Mouse (Mus musculus): ENCODE results near the gene Dok7. TPM values are rescaled to one million over a fixed set of nuclear protein-coding genes. Genes with fewer than 3 reads are reported as not detected.

Gene Dok7
- total RNA-seq, 2 experiments from 2014 or later: not detected

DNA sequence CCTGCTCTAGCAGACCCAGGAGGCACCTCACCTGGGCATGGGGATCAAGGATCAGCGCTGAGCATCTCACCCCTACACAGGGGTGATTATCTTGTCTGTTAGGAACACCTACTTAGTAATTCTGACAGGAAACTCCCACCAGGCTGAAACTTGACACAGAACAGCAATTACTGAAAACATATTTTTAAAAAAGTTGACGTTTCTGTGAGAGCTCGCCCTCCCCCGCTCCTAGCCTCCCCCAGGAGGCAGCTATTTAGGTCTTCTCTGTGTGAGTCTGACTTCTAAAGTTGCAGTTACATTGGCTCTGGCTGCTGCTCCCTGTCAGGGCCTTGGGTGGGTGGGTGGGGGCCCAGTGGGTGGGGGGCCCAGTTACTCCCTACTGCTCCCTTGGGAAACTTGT lies 55.9 kb downstream of the Dok7 start:
- no peak for ATAC-seq (ENCODE audit: poor library complexity, severe bottlenecking)

DNA sequence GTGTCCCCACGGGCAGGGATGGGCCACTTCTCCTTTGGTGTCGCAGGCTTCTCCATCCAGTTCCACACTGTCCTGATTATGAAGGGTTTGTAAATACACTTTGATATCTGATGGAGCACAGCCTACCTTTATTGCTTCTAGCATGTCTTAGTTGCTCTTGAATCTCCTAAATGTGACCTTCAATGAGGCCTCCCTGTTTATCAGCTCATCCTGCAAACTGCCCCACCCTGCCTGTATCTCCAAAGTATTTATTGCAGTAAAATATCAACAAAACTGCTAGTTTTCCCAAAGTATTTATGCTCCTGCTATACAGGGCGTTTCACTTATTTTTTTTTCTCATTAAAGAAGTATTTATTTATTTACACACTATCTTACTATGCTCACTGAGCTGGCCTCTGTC lies 59.4 kb downstream of the Dok7 start:
- ATAC-seq (ENCODE audit: poor library complexity, severe bottlenecking): no peak

DNA sequence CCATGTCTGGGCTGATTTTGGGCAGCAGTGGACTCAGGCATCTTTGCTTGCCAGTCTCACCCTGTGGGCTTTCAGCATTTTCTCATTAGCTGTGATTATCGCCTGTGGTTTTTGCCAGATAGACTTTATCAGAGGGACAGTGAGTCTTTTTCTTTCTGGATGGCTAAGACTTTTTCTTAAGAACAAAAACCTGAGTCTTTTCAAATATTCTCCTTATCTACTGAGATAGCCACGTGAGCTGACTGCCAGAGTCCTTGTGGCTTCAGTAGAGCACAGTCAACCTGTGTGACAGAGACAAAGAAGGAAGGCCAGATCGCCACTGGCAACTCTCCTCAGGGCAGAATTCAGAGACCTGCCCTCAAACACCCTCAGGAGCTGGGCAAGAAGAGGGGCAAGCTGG lies 61.1 kb downstream of the Dok7 start:
- no peak for ATAC-seq (ENCODE audit: poor library complexity, severe bottlenecking)

DNA sequence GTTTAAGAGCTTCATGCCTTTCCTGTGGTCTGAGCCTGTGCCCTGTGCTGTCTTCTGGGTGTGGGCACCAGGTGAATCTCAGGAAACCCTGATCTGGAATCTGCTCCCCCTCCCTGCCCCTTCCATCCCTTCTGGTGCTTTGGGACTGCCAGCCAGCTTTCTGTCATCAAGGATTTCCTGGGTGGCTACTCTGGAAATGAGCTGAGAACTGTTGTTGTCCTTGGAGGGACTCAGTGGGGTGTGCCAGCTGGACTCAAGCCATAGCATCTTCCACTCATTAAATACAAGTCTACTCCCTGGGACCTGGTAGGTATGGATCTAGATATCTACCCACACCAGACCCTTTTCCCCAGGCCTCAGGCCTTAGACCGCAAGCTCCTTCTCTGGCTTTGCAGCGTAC lies 61.9 kb downstream of the Dok7 start:
- ATAC-seq (ENCODE audit: poor library complexity, severe bottlenecking): no peak

DNA sequence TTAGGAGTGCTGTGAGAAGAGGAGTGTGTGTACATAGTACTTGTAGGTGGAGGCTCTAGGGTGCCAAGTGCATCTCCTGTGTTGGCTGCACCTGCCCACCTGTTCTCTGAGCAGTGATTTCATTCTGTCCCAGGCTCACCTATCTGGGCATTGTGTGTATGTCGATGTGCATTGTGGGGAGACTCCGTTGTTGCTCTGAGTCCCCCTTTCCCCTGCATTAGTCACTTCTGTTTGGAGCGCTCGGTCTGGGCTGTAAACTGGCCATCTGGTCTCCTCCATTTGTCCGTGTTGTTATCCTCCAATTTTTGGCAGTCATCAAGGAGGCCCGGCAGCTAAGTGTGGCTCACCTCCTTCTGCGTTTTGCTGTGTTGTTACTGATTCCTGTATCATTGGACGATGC lies 63.5 kb downstream of the Dok7 start:
- ATAC-seq (ENCODE audit: poor library complexity, severe bottlenecking): no peak

DNA sequence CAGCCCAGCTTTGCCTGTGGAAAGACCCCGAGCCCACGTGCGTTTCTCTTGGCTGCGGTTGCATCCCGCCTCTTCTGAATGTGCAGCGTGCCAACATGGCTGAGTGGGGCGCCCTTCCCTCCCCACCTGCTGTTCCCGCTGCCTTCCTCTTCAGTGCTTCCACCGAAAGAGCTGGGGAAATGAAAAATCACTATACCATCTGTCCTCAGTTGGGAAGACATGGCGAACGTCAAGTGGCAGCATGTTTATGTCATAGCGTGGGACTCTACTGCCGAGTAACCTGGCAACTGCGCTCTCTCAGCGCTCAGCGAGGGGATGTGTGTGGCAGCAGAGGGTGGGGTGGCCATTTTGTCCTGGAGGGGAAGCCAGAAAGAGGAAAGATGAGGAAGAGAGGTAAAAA lies 72.6 kb downstream of the Dok7 start:
- ATAC-seq (ENCODE audit: poor library complexity, severe bottlenecking): no peak

GRCm38 (mm10) chr5:35129767-35130191 lies 73.2 kb downstream of the Dok7 start:
- no peak for ATAC-seq (ENCODE audit: poor library complexity, severe bottlenecking)

DNA sequence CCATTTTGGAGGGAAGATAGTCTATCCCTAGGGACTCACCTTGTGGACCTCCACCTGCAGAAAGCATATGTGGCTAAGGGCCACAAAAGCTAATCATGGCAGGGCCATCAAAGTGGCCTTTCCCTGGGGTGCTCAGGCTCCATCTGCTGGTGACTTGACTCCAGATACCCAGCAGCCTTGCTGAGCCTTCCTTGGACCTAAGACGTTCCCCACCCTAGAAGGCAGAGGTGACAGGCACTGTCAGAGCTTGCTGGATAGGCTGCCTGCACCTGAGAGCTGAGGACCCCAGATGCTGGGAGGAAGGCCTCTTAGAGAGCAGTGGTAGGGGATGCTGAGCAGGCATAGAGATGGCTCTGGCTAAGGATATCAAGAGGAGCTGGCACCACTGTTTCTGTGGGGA lies 74.7 kb downstream of the Dok7 start:
- ATAC-seq (ENCODE audit: poor library complexity, severe bottlenecking): no peak

GRCm38 (mm10) chr5:35131773-35132172 lies 75.2 kb downstream of the Dok7 start:
- peak; percentile 69 for ATAC-seq (ENCODE audit: poor library complexity, severe bottlenecking)

DNA sequence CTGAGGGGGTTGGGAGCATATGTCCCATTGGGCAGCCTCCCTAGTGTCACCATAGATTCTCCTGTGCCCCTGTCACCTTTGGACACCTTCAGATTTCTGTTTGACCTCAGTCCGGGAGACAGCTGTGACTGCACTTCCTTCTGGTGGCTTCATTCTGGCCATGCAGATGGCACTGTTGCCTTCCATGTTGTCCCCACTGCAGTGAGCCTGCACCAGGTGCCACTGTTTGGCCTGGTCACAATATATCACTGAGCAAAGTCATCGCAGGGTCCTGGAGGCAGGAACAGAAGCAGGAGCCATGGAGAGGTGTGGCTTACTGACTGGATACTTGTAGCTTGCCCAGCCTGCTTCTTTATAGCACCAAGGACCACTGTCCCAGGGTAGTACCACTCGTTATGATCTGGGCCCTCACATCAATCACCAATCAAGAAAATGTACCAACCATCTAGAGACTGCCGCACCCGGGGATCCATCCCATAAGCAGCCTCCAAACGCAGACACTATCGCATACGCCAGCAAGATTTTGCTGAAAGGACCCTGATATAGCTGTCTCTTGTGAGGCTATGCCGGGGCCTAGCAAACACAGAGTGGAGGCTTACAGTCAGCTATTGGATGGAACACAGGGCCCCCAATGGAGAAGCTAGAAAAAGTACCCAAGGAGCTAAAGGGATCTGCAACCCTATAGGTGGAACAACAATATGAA lies 75.9 kb downstream of the Dok7 start:
- no peak for ATAC-seq (ENCODE audit: poor library complexity, severe bottlenecking)

DNA sequence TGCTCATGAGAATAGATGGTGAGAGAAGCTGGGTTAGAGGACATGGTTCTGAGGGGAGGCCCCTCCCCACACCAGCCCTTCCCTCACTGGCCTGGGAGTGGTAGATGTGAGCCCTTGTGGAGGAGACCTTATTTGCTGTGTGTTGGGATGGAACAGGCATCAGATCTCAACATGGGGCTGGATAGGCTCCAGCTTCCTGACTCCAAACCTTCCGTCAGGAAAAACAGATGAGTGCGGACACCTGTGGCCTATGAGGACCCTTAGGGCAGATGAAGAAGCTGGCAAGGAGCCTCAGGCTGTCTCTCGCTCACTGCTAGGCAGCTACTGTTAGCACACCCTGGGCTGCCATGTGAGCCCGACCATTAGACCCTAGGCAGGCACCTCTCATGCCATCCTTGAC lies 76.9 kb downstream of the Dok7 start:
- ATAC-seq (ENCODE audit: poor library complexity, severe bottlenecking): no peak

GRCm38 (mm10) chr5:35134286-35134685 lies 77.7 kb downstream of the Dok7 start:
- ATAC-seq (ENCODE audit: poor library complexity, severe bottlenecking): no peak

- no peak for ATAC-seq (ENCODE audit: poor library complexity, severe bottlenecking)
Measured at GRCm38 (mm10) chr5:35135903-35136302, 79.3 kb downstream of the Dok7 start.

Other genes starting within 250 kb of the Dok7 start
- 0.80 and 1.2 TPM in 2 replicates for gene Msantd1, start 148.8 kb upstream of the Dok7 start, total RNA-seq (2015)
- gene Msantd1, start 148.8 kb upstream of the Dok7 start, total RNA-seq (2017): 0.44 TPM in 1 of 2 replicates, not detected in the other
- 5.7 and 8.5 TPM in 2 replicates for gene Rgs12, start 107.3 kb upstream of the Dok7 start, total RNA-seq (2015)
- gene Rgs12, start 107.3 kb upstream of the Dok7 start, total RNA-seq (2017): 6.2 and 7.1 TPM in 2 replicates
- not detected in 2 replicates for gene Hgfac, start 15.3 kb upstream of the Dok7 start, total RNA-seq (2015)
- gene Hgfac, start 15.3 kb upstream of the Dok7 start, total RNA-seq (2017): 0.44 TPM in 1 of 2 replicates, not detected in the other
- gene Lrpap1, start 49.0 kb downstream of the Dok7 start, total RNA-seq (2015): 50.6 and 60.4 TPM in 2 replicates
- gene Lrpap1, start 49.0 kb downstream of the Dok7 start, total RNA-seq (2017): 85.1 and 110 TPM in 2 replicates
- gene Adra2c, start 221.6 kb downstream of the Dok7 start, total RNA-seq (2015): not detected in 2 replicates
- gene Adra2c, start 221.6 kb downstream of the Dok7 start, total RNA-seq (2017): not detected in 2 replicates

Measured in megakaryocyte, adult 5-6 weeks (primary cell).